Mouse (Mus musculus): ENCODE measurements around the gene Sp140. TPM values are rescaled to one million over a fixed set of nuclear protein-coding genes. Genes with fewer than 3 reads are reported as not detected.
"Not testable (repeated sequence)": the region's sequence is repeated elsewhere in the genome, so short reads cannot be mapped to it uniquely, and the experiment has no call there.

Sp140 gene
- polyA plus RNA-seq, 1 experiment from 2014 or later, result 0.99 TPM

DNA sequence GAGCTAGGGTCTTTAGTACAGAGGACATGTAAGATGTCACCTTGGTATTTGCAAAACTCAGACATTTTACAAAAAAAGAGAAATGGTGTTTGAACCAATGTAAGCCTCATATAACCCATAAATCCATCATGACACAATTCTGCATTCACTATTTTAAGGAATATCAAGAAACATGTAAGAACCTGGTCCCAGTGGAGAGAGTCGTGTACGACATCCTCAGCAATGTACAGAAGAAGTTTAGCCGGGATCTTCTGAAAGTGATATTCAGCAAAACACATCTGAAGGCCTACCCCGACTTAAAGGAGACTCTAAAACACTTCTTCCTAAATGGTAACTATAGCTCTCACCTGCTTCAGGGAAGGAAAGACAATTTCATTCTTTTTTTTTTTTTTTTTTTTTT is 10.4 kb downstream of the Sp140 start:
- DNase-seq (ENCODE audit: low read depth, low spot score); POLR2A ChIA-PET; CTCF ChIA-PET; H3K27me3 ChIP-seq; in situ Hi-C loops (cut with MboI; ENCODE audit: low pct_unique_long_range_greater_than_20kb); ATAC-seq: not testable (repeated sequence)

GRCm38 (mm10) chr1:85615096-85615495 is 14.9 kb downstream of the Sp140 start:
- DNase-seq (ENCODE audit: low read depth, low spot score); in situ Hi-C loops (cut with MboI; ENCODE audit: low pct_unique_long_range_greater_than_20kb); ATAC-seq; POLR2A ChIA-PET; CTCF ChIA-PET; H3K27me3 ChIP-seq: not testable (repeated sequence)

GRCm38 (mm10) chr1:85615819-85616218 is 15.6 kb downstream of the Sp140 start:
- DNase-seq (ENCODE audit: low read depth, low spot score); ATAC-seq; in situ Hi-C loops (cut with MboI; ENCODE audit: low pct_unique_long_range_greater_than_20kb); POLR2A ChIA-PET; CTCF ChIA-PET; H3K27me3 ChIP-seq: not testable (repeated sequence)

DNA sequence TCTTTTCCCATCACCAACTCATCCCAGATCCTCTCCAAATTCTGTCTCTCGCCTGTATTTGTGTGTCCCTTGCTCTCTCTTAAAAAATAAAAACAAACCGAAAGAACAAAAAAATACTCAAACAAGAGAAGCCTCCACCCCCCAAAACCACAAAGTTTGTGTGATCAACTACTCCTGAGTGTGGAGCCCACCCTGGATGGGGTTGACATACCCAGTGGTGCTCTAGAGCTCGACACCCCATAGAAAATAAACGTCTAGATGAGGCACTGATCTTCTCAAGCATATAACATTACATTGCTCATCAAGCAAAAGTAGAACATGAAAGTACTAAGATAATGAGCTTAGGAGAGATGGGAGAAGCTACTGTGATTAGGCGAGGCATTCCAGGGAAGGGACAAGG is 17.0 kb downstream of the Sp140 start:
- POLR2A ChIA-PET; ATAC-seq; in situ Hi-C loops (cut with MboI; ENCODE audit: low pct_unique_long_range_greater_than_20kb); CTCF ChIA-PET; H3K27me3 ChIP-seq; DNase-seq (ENCODE audit: low read depth, low spot score): not testable (repeated sequence)

GRCm38 (mm10) chr1:85618689-85619088 is 18.5 kb downstream of the Sp140 start:
- in situ Hi-C loops (cut with MboI; ENCODE audit: low pct_unique_long_range_greater_than_20kb); CTCF ChIA-PET; H3K27me3 ChIP-seq; DNase-seq (ENCODE audit: low read depth, low spot score); ATAC-seq; POLR2A ChIA-PET: not testable (repeated sequence)

DNA sequence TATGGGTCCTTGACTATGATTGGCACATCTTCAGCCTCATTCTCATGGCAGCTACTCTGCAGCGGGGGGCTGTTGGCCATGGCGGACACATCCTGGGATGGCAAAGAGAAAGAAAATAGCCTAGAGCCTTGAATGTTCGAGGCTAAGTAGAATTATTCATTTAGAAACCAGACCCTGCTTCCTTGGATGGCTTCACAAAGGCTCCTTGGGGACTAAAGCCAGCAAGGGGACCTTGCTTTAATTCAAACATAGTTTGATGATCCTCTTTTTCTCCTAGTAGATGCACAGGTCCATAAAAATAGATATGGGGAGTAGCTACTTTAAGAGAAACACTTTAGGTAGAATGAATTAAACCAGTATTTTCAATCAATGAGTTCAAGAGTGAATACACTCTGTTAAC is 36.8 kb downstream of the Sp140 start:
- DNase-seq (ENCODE audit: low read depth, low spot score); POLR2A ChIA-PET; CTCF ChIA-PET; H3K27me3 ChIP-seq; ATAC-seq; in situ Hi-C loops (cut with MboI; ENCODE audit: low pct_unique_long_range_greater_than_20kb): not testable (repeated sequence)

- ATAC-seq; in situ Hi-C loops (cut with MboI; ENCODE audit: low pct_unique_long_range_greater_than_20kb); CTCF ChIA-PET; H3K27me3 ChIP-seq; DNase-seq (ENCODE audit: low read depth, low spot score); POLR2A ChIA-PET: not testable (repeated sequence)
Observed at GRCm38 (mm10) chr1:85638144-85638543, 38.0 kb downstream of the Sp140 start.

GRCm38 (mm10) chr1:85649881-85650280 is 49.7 kb downstream of the Sp140 start, which contains the start of gene Sp100:
Sp100 (plus strand) TSS chr1:85649988.
- ATAC-seq; CTCF ChIA-PET; H3K27me3 ChIP-seq; DNase-seq (ENCODE audit: low read depth, low spot score); POLR2A ChIA-PET; in situ Hi-C loops (cut with MboI; ENCODE audit: low pct_unique_long_range_greater_than_20kb): not testable (repeated sequence)

GRCm38 (mm10) chr1:85650524-85650923 is 50.3 kb downstream of the Sp140 start:
- H3K27me3 ChIP-seq; DNase-seq (ENCODE audit: low read depth, low spot score); ATAC-seq; CTCF ChIA-PET; POLR2A ChIA-PET; in situ Hi-C loops (cut with MboI; ENCODE audit: low pct_unique_long_range_greater_than_20kb): not testable (repeated sequence)

DNA sequence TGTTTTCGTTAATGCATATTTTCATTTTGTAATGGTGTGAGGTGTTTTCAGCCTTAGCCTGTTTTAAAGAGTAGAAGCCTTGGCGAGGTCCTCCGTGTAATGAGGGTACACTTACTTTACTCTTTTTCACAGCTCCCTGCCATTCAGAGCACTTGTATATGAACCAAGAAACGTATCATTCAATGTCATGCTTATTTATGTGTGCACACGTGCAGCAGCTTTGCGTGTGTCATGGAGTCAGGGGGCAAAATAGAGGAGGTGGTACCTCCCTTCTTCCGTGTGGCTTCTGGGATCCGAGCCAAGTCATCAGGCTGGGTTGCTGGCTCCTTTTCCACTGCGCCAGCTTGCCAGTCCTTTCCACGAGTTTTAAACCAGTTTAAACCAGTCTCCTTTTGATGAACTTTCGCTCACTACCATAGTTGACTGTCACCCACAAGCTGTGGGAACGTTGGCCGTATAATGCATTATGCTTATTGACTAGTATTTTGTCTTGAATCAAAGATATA is 51.6 kb downstream of the Sp140 start:
- CTCF ChIA-PET; POLR2A ChIA-PET; in situ Hi-C loops (cut with MboI; ENCODE audit: low pct_unique_long_range_greater_than_20kb); ATAC-seq; H3K27me3 ChIP-seq; DNase-seq (ENCODE audit: low read depth, low spot score): not testable (repeated sequence)

DNA sequence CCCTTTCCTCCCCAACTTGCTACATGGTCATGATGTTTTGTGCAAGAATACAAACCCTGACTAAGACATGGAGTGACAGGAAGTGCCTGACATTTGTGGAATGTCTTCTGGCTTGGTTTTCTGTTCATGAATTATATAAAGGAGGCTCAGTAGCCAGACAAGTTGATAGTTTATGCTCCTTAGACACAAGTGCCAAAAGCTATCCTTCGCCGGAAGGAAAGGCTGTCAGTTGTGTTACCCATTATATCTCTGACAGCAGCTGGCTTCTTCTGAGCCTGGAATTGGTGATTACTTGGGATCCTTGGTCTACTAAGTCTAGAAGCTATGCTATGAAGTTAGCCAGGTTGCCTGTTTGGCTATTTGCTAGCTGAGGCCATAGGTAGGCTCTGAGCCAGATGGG is 57.0 kb downstream of the Sp140 start:
- in situ Hi-C loops (cut with MboI; ENCODE audit: low pct_unique_long_range_greater_than_20kb); POLR2A ChIA-PET; CTCF ChIA-PET; DNase-seq (ENCODE audit: low read depth, low spot score); H3K27me3 ChIP-seq; ATAC-seq: not testable (repeated sequence)

DNA sequence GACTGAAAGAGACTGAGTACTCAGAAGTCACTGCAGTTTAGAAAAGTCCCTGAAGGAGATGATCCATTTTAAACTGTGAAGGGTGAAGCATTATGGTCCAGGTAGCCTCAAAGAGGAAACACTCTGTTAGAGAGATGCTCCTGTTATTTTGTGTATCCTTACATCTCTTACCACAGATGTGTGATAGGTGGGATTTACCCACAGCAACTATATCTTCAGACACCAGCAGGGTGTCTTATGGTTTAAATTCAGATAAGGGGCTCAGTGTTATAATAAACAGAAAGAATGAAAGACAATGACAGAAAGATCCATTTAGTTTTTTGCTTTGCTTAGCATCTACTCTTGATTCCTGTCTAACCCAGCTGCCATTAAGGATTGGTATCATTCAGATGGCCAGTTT is 64.1 kb downstream of the Sp140 start:
- ChIA-PET POLR2A (no interaction called here), CTCF (no interaction called here)
- ATAC-seq (no peak), DNase-seq (ENCODE audit: low read depth, low spot score) (no peak)
- TF ChIP-seq CTCF (IDR thresholded peaks at IDR 0.05), result no peak
- no peaks in the 10 kb centered on the region for H3K27me3 ChIP-seq
- in situ Hi-C loops (cut with MboI; ENCODE audit: low pct_unique_long_range_greater_than_20kb), result no loop called here

All from Patski (cell line).